ENCODE assay signal across 8 mouse cellular contexts in genomic region chr6:52969717-52970261, GRCm38 (mm10).
DNase-seq lines count a peak whose midpoint lies in the region; ATAC-seq lines count a peak whose summit lies in the region.

No protein-coding gene starts in this region.

- H3K27ac ChIP-seq in heart, embryonic 11.5 days (ENCODE audit: low read depth, low read length) = no peak overlapping the region
- H3K27ac ChIP-seq in midbrain, embryonic 11.5 days (ENCODE audit: low read depth, low read length) = no peak overlapping the region

- no peak overlapping the region for H3K9ac ChIP-seq in heart, embryonic 11.5 days (ENCODE audit: low read depth, low read length)
- no peak overlapping the region for H3K9ac ChIP-seq in midbrain, embryonic 11.5 days (ENCODE audit: low read length)

- H3K36me3 ChIP-seq in heart, embryonic 11.5 days (ENCODE audit: control insufficient read depth, insufficient read depth, low read length) = no peaks in the 10 kb centered on the region
- H3K36me3 ChIP-seq in midbrain, embryonic 11.5 days (ENCODE audit: control insufficient read depth, insufficient read depth, low read length) = no peaks in the 10 kb centered on the region

- no peak overlapping the region for H3K4me2 ChIP-seq in heart, embryonic 11.5 days
- no peak overlapping the region for H3K4me2 ChIP-seq in midbrain, embryonic 11.5 days

- no peak for ATAC-seq in heart, embryonic 11.5 days (replicated peaks; ENCODE audit: insufficient number of reproducible peaks, low FRiP score, low TSS enrichment)
- ATAC-seq in midbrain, embryonic 11.5 days (ENCODE audit: low FRiP score) = no peak; the same call in 1 of the 2 replicates

- DNase-seq in heart, adult 11 months = peak; percentile 90
- DNase-seq in adrenal gland, postnatal 10 days = peak; percentile 82
- DNase-seq in embryo, embryonic 11 days = peak; percentile 85
- DNase-seq in heart, postnatal 10 days = peak; percentile 79 to 87
- DNase-seq in left cerebral cortex, adult 18-20 months (ENCODE audit: low spot score in 2 of 2) = peak; percentile 77
- peak; percentile 86 for DNase-seq in midbrain, embryonic 11.5 days (ENCODE audit: low spot score, missing footprints)
- peak; percentile 8 for DNase-seq in spleen, adult 12 weeks (ENCODE audit: low spot score)

- 87% methylated on average over 2 of the region's 2 CpGs for WGBS in heart, embryonic 11.5 days (ENCODE audit: insufficient replicate concordance)
- WGBS in midbrain, embryonic 11.5 days = 97% methylated on average over 2 of the region's 2 CpGs

- peaks cover 24% of the 10 kb centered on the region for H3K4me1 ChIP-seq in heart, embryonic 11.5 days (ENCODE audit: control insufficient read depth, insufficient read depth, low read length)
- no peaks in the 10 kb centered on the region for H3K4me1 ChIP-seq in midbrain, embryonic 11.5 days (ENCODE audit: control insufficient read depth, insufficient read depth, low read length)

- H3K4me3 ChIP-seq in heart, embryonic 11.5 days (ENCODE audit: low read depth, low read length) = no peak overlapping the region
- H3K4me3 ChIP-seq in midbrain, embryonic 11.5 days (ENCODE audit: low read depth, low read length) = no peak overlapping the region

- H3K9me3 ChIP-seq in heart, embryonic 11.5 days (replicated peaks; ENCODE audit: control insufficient read depth, low read length) = no peaks in the 10 kb centered on the region
- H3K9me3 ChIP-seq in midbrain, embryonic 11.5 days (ENCODE audit: control insufficient read depth, low read length) = no peaks in the 10 kb centered on the region

- no peaks in the 10 kb centered on the region for H3K27me3 ChIP-seq in heart, embryonic 11.5 days (ENCODE audit: control insufficient read depth, insufficient read depth, low read length)
- no peaks in the 10 kb centered on the region for H3K27me3 ChIP-seq in midbrain, embryonic 11.5 days (ENCODE audit: control insufficient read depth, insufficient read depth, low read length)

- intact Hi-C loops in heart, postnatal 10 days (cut with DNase I) = loop anchor here (1.0 to 10.0 kb wide), 4 partner anchors 13 to 712 kb away; no protein-coding TSS in a partner anchor

Comparison
In these comparisons a context has a peak if more than half of its experiments do, and no peak if none do; other contexts are left out.
1. DNase-seq: peak in every context shown above with its lines; median percentile 90 in heart, adult 11 months; 86 in midbrain, embryonic 11.5 days; 85 in embryo, embryonic 11 days; 83 in heart, postnatal 10 days; 82 in adrenal gland, postnatal 10 days; 77 in left cerebral cortex, adult 18-20 months; 8 in spleen, adult 12 weeks.